Mouse (Mus musculus) Muller cell, postnatal 12 days (primary cell): Measurements from ENCODE around the gene Nfkbil1.
"Not testable (repeated sequence)": the region's sequence is repeated elsewhere in the genome, so short reads cannot be mapped to it uniquely, and the experiment has no call there.

Source experiments
- DNase-seq: peaks from one replicate; pipeline ENCODE4 v3.0.0-alpha.2; 2015; ENCODE audit errors: inconsistent ontology term

Nfkbil1 gene

GRCm38 (mm10) chr17:35236996-35237395, 1.4 kb upstream of the Nfkbil1 start:
- DNase-seq: no peak

- DNase-seq: peak; percentile 91
Observed at GRCm38 (mm10) chr17:35236390-35236746, 776 bp upstream of the Nfkbil1 start.

GRCm38 (mm10) chr17:35234903-35235302, 689 bp downstream of the Nfkbil1 start:
- peak; percentile 40 for DNase-seq

- not testable (repeated sequence) for DNase-seq
Observed at GRCm38 (mm10) chr17:35234090-35234489, 1.5 kb downstream of the Nfkbil1 start.

- no peak for DNase-seq
Observed at GRCm38 (mm10) chr17:35233114-35233980, 2.2 kb downstream of the Nfkbil1 start, which contains the start of gene Atp6v1g2. TSS of gene Atp6v1g2 (plus strand) at chr17:35233660.

- no peak for DNase-seq
Observed at GRCm38 (mm10) chr17:35232659-35233058, 2.9 kb downstream of the Nfkbil1 start.

- peak; percentile 60 for DNase-seq
Observed at GRCm38 (mm10) chr17:35232043-35232442, 3.5 kb downstream of the Nfkbil1 start.

GRCm38 (mm10) chr17:35231022-35231421, 4.6 kb downstream of the Nfkbil1 start:
- DNase-seq: no peak

GRCm38 (mm10) chr17:35226561-35227046, 9.0 kb downstream of the Nfkbil1 start:
- no peak for DNase-seq

GRCm38 (mm10) chr17:35225456-35225855, 10.1 kb downstream of the Nfkbil1 start:
- DNase-seq: peak; percentile 65

- DNase-seq: no peak
Observed at GRCm38 (mm10) chr17:35224641-35225040, 11.0 kb downstream of the Nfkbil1 start.

- no peak for DNase-seq
Observed at GRCm38 (mm10) chr17:35222299-35222698, 13.3 kb downstream of the Nfkbil1 start.

- no peak for DNase-seq
Observed at GRCm38 (mm10) chr17:35220156-35220952, 15.2 kb downstream of the Nfkbil1 start, which contains the start of gene Gm16181. TSS of gene Gm16181 (plus strand) at chr17:35220834.

GRCm38 (mm10) chr17:35219601-35220041, 16.0 kb downstream of the Nfkbil1 start:
- no peak for DNase-seq

GRCm38 (mm10) chr17:35218516-35219193, 16.9 kb downstream of the Nfkbil1 start:
- DNase-seq: no peak

GRCm38 (mm10) chr17:35213071-35213470, 22.5 kb downstream of the Nfkbil1 start:
- DNase-seq: no peak

- no peak for DNase-seq
Observed at GRCm38 (mm10) chr17:35210593-35210992, 25.0 kb downstream of the Nfkbil1 start.

- DNase-seq: no peak
Observed at GRCm38 (mm10) chr17:35209785-35210535, 25.6 kb downstream of the Nfkbil1 start.

GRCm38 (mm10) chr17:35205380-35205769, 30.2 kb downstream of the Nfkbil1 start:
- no peak for DNase-seq

- no peak for DNase-seq
Observed at GRCm38 (mm10) chr17:35204494-35205379, 30.9 kb downstream of the Nfkbil1 start, which contains the start of gene Lta. TSS of gene Lta (minus strand) at chr17:35205351.
